Mouse (Mus musculus) hindbrain, postnatal 0 days (tissue): ENCODE measurements around the gene Crybb2. TPM values are rescaled to one million over a fixed set of nuclear protein-coding genes. Genes with fewer than 3 reads are reported as not detected.

Experiments
- ATAC-seq: fragments of 200-750 bp; cut with Nextera tagmentation; 2 replicates; pipeline ENCODE4 v1.8.0; 2017; ENCODE audit warnings: mild to moderate bottlenecking, moderate TSS enrichment, moderate library complexity
- DNase-seq: peaks from one replicate; pipeline ENCODE4 v3.0.0-alpha.2; 2015; ENCODE audit warnings: low spot score
- H3K27ac ChIP-seq: fragments of 300-500 bp; sonication (generic); 2 replicates; pipeline ENCODE4 v1.5.1; 2014; ENCODE audit warnings: mild to moderate bottlenecking
- H3K27me3 ChIP-seq: fragments of 300-500 bp; sonication (generic); 2 replicates; pipeline ENCODE4 v1.6.1; 2014; ENCODE audit warnings: low read length, mixed read lengths; ENCODE audit not compliant: insufficient read depth
- H3K36me3 ChIP-seq: fragments of 300-500 bp; sonication (generic); 2 replicates; pipeline ENCODE4 v1.6.1; 2014; ENCODE audit warnings: low read length, mixed read lengths; ENCODE audit not compliant: insufficient read depth
- H3K4me1 ChIP-seq: fragments of 300-500 bp; sonication (generic); 2 replicates; pipeline ENCODE4 v1.6.1; 2014; ENCODE audit warnings: antibody characterized with exemption, low read length, mixed read lengths; ENCODE audit not compliant: insufficient read depth
- H3K4me2 ChIP-seq: fragments of 300-500 bp; sonication (generic); 2 replicates; pipeline ENCODE4 v1.6.1; 2014; ENCODE audit warnings: low read depth, mild to moderate bottlenecking, low read length, moderate library complexity, mixed read lengths
- H3K4me3 ChIP-seq: fragments of 300-500 bp; sonication (generic); 2 replicates; pipeline ENCODE4 v1.5.1; 2014; ENCODE audit warnings: low read length
- H3K9ac ChIP-seq: fragments of 300-500 bp; sonication (generic); replicated peaks from 2 replicates; pipeline ENCODE4 v1.6.1; 2014; ENCODE audit warnings: mild to moderate bottlenecking, low read length, moderate library complexity, mixed read lengths
- H3K9me3 ChIP-seq: fragments of 300-500 bp; sonication (generic); 2 replicates; pipeline ENCODE4 v1.6.1; 2016; ENCODE audit warnings: low read length, mixed read lengths
- CTCF ChIP-seq: IDR thresholded peaks from 2 replicates; pipeline ENCODE4 v1.5.1; 2016; ENCODE audit warnings: antibody characterized with exemption, control low read depth, low read depth
- WGBS: fragments of 180-500 bp; shearing (Covaris S2); extraction: QIAGEN DNeasy Blood & Tissue Kit; methylation state at CpG from one replicate; pipeline ENCODE4 v1.1.7; 2014; 5-methylcytosine and 5-hydroxymethylcytosine counted together
- polyA plus RNA-seq: library from polyadenylated mRNA; unstranded; fragments of >200 nt; fragmentation: Nextera tagmentation; extraction: Ambion mirVana; gene quantifications from 2 replicates; pipeline ENCODE4 v1.2.1, GENCODE M21; 2015
- total RNA-seq: library from RNA; depleted of rRNA; stranded (reverse); fragments of >200 nt; gene quantifications from 2 replicates; pipeline ENCODE4 v1.2.3, GENCODE M21; 2014; rRNA removed

The Crybb2 gene
- not detected in 2 replicates for total RNA-seq
- polyA plus RNA-seq = not detected in 2 replicates

- Histone ChIP-seq H3K36me3 (no peaks in the 10 kb centered on the region), H3K4me2 (no peak within 1 kb of the TSS), H3K4me1 (no peaks in the 10 kb centered on the region), H3K9ac (no peak within 1 kb of the TSS), H3K9me3 (no peaks in the 10 kb centered on the region), H3K27ac (no peak within 1 kb of the TSS), H3K27me3 (no peaks in the 10 kb centered on the region), H3K4me3 (no peak within 1 kb of the TSS)
- ATAC-seq = no peak
- TF ChIP-seq CTCF = no peak
- DNase-seq = no peak
These were observed at the start of gene Crybb2 for GRCm38 (mm10) chr5:113070017-113070416. Gene Crybb2, minus strand, starts transcription at chr5:113070117.

DNA sequence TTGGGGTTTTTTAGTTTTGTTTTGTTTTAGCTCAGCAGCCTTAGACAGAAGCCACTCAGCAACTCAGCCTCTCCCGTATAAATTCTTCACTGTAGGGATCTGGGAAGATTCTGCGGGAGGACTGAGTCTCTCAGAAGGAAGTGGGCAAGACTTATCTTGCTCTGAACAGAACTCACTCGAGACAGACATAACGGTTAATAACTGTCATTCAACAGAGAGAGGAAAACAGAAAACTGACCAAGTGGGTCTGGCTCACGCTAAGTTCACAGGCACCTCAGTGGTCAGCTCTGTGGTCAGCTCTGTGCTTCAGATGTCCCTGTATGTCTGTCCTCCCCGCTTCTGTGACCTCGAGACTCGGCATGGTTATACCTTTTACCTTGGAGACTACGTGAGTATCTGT lies 49.4 kb upstream of the Crybb2 start:
- H3K4me1 ChIP-seq = 0 out of 2 replicates have a peak, but pooled peaks cover 4% of the 10 kb centered on the region
- 0 out of 2 replicates have a peak overlapping the region, but pooled peaks have one; percentile 2 for H3K9ac ChIP-seq
- no peaks in the 10 kb centered on the region for H3K36me3 ChIP-seq
- WGBS = 84% methylated on average over 9 of the region's 9 CpGs
- H3K27ac ChIP-seq = no peak overlapping the region
- H3K4me3 ChIP-seq = no peak overlapping the region
- no peak for TF ChIP-seq CTCF
- no peak for DNase-seq
- no peaks in the 10 kb centered on the region for H3K27me3 ChIP-seq
- H3K9me3 ChIP-seq = no peaks in the 10 kb centered on the region
- ATAC-seq = no peak
- H3K4me2 ChIP-seq = no peak overlapping the region

DNA sequence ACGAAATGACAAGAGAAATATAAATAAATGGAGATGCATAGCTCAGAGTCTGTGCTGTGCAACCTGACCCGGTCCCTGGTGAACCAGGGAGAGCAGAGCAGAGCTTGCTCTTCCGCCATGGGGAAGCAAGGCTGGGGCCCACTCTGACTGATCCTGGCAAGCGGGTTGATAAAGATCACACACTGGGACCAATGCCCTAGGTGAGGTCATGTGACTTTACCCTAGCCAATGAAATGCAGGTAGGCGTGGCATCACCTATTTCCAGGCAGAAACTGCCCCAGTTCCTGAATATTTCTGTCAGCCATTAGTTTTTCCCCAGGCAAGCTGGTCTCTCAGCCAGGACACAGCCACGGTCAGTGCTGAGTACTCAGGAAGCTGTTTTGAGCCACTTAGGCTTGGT lies 48.8 kb upstream of the Crybb2 start:
- H3K9me3 ChIP-seq = no peaks in the 10 kb centered on the region
- 61% methylated on average over 6 of the region's 6 CpGs for WGBS
- H3K4me2 ChIP-seq = no peak overlapping the region
- no peaks in the 10 kb centered on the region for H3K36me3 ChIP-seq
- 0 out of 2 replicates have a peak, but pooled peaks cover 4% of the 10 kb centered on the region for H3K4me1 ChIP-seq
- TF ChIP-seq CTCF = no peak
- no peak for ATAC-seq
- no peak overlapping the region; the same call in 1 of the 2 replicates for H3K9ac ChIP-seq
- no peak overlapping the region for H3K27ac ChIP-seq
- H3K27me3 ChIP-seq = no peaks in the 10 kb centered on the region
- DNase-seq = no peak
- no peak overlapping the region for H3K4me3 ChIP-seq

DNA sequence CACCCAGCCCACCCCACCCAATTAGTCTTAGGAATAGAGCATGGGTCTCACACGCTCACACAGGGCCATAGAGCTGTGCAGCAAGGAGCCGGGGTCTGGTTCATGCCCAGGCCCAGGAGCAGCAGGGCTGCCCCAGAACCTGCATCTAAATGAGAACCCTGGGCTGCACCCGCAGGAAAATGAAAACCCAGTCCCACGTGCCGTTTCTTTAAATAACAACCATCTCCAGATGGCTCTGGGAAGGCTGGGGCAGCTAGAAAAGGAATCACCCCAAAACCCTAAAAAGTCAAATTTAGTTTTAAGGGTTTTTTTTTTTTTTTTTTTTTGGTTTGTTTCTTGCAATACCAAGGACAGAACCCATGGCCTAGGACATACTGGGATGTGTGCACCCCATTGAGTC lies 47.4 kb upstream of the Crybb2 start:
- Histone ChIP-seq H3K27me3 (no peaks in the 10 kb centered on the region), H3K4me3 (no peak overlapping the region), H3K36me3 (no peaks in the 10 kb centered on the region), H3K9me3 (no peaks in the 10 kb centered on the region), H3K4me2 (no peak overlapping the region), H3K9ac (no peak overlapping the region), H3K4me1 (0 out of 2 replicates have a peak, but pooled peaks cover 4% of the 10 kb centered on the region), H3K27ac (no peak overlapping the region)
- no peak for TF ChIP-seq CTCF
- DNase-seq (no peak), ATAC-seq (no peak)
- 64% methylated on average over 5 of the region's 5 CpGs for WGBS

- no peak overlapping the region for H3K27ac ChIP-seq
- no peaks in the 10 kb centered on the region for H3K27me3 ChIP-seq
- no peak for TF ChIP-seq CTCF
These were observed 46.0 kb upstream of the Crybb2 start for GRCm38 (mm10) chr5:113115896-113116295.

GRCm38 (mm10) chr5:113114264-113115225 lies 44.6 kb upstream of the Crybb2 start:
- no peak for DNase-seq
- Histone ChIP-seq H3K27ac (no peak overlapping the region), H3K4me2 (no peak overlapping the region), H3K4me3 (no peak overlapping the region), H3K36me3 (no peaks in the 10 kb centered on the region), H3K27me3 (no peaks in the 10 kb centered on the region), H3K4me1 (no peaks in the 10 kb centered on the region), H3K9ac (no peak overlapping the region), H3K9me3 (no peaks in the 10 kb centered on the region)
- no peak for TF ChIP-seq CTCF
- ATAC-seq = no peak
- WGBS = 49% methylated on average over 20 of the region's 20 CpGs

More at GRCm38 (mm10) chr5:113115896-113116295, 46.0 kb upstream of the Crybb2 start:
- WGBS = 70% methylated on average over 10 of the region's 10 CpGs
- Histone ChIP-seq H3K4me1 (0 out of 2 replicates have a peak, but pooled peaks cover 2% of the 10 kb centered on the region), H3K9me3 (no peaks in the 10 kb centered on the region), H3K9ac (no peak overlapping the region), H3K4me2 (no peak overlapping the region), H3K4me3 (no peak overlapping the region), H3K36me3 (no peaks in the 10 kb centered on the region)
- ATAC-seq = no peak
- DNase-seq = no peak

DNA sequence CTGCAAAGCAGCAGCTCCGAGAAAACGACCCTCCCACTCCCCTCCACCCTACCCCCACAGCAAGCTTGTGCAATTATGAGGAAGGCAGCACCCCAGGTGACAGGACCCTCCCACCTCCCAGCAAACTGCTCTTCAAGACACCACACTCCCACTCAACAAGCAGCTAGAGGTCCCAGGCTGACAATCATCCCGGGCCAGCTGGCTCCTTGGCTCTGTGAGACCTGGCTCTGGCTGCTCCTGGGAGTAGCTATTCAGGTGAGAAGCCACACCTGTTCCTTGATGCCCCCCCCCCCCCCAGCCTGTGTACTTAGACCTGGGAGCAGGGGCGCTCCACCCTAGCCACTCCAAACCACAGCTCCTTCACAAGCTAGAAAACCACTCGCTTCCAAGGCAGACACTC lies 43.2 kb upstream of the Crybb2 start:
- no peak for DNase-seq
- no peak overlapping the region for H3K4me3 ChIP-seq
- H3K36me3 ChIP-seq = no peaks in the 10 kb centered on the region
- no peaks in the 10 kb centered on the region for H3K4me1 ChIP-seq
- no peak overlapping the region for H3K9ac ChIP-seq
- H3K27ac ChIP-seq = no peak overlapping the region
- no peak overlapping the region for H3K4me2 ChIP-seq
- no peaks in the 10 kb centered on the region for H3K27me3 ChIP-seq
- 51% methylated on average over 5 of the region's 5 CpGs for WGBS
- no peak for ATAC-seq
- TF ChIP-seq CTCF = no peak
- H3K9me3 ChIP-seq = no peaks in the 10 kb centered on the region
